Mouse (Mus musculus) heart, embryonic 10.5 days (tissue): ENCODE measurements around the gene Oxnad1. TPM values are rescaled to one million over a fixed set of nuclear protein-coding genes. Genes with fewer than 3 reads are reported as not detected.

Source experiments
- DNase-seq: peaks from one replicate; pipeline ENCODE4 v3.0.0-alpha.2; 2017; ENCODE audit warnings: low spot score
- H3K27ac ChIP-seq: fragments of 300-500 bp; sonication (generic); 2 replicates; pipeline ENCODE4 v1.5.1; 2016; ENCODE audit warnings: mild to moderate bottlenecking
- H3K27me3 ChIP-seq: fragments of 300-500 bp; sonication (generic); 2 replicates; pipeline ENCODE4 v1.6.1; 2016; ENCODE audit warnings: mild to moderate bottlenecking; ENCODE audit not compliant: poor library complexity, insufficient read depth, severe bottlenecking
- H3K36me3 ChIP-seq: fragments of 300-500 bp; sonication (generic); 2 replicates; pipeline ENCODE4 v1.6.1; 2016; ENCODE audit warnings: mild to moderate bottlenecking, moderate library complexity
- H3K4me1 ChIP-seq: fragments of 300-500 bp; sonication (generic); 2 replicates; pipeline ENCODE4 v1.6.1; 2016; ENCODE audit warnings: mild to moderate bottlenecking
- H3K4me3 ChIP-seq: fragments of 300-500 bp; sonication (generic); 2 replicates; pipeline ENCODE4 v1.5.1; 2016; ENCODE audit warnings: mild to moderate bottlenecking, moderate library complexity
- H3K9me3 ChIP-seq: fragments of 300-500 bp; sonication (generic); 2 replicates; pipeline ENCODE4 v1.6.1; 2016; ENCODE audit warnings: mild to moderate bottlenecking, moderate library complexity
- whole genome bisulfite sequencing: fragments of 180-500 bp; shearing (Covaris S2); methylation state at CpG from one replicate; pipeline ENCODE4 v1.1.7; 2016; 5-methylcytosine and 5-hydroxymethylcytosine counted together
- polyA plus RNA-seq: library from polyadenylated mRNA; unstranded; fragments of >200 nt; fragmentation: Nextera tagmentation; extraction: Ambion mirVana; gene quantifications from 2 replicates; pipeline ENCODE4 v1.2.1, GENCODE M21; 2016

The Oxnad1 gene
- 26.5 and 36.6 TPM in 2 replicates for polyA plus RNA-seq

GRCm38 (mm10) chr14:32084761-32085485 is at the start of gene Oxnad1:
Gene Oxnad1 (plus strand): TSS chr14:32085374.
- Histone ChIP-seq H3K36me3 (peaks cover 33% of the 10 kb centered on the region), H3K4me3 (peak within 1 kb of the TSS; percentile 71), H3K9me3 (no peaks in the 10 kb centered on the region), H3K27me3 (no peaks in the 10 kb centered on the region), H3K4me1 (peaks cover 12% of the 10 kb centered on the region; the same call in 1 of the 2 replicates), H3K27ac (peak within 1 kb of the TSS; percentile 93)
- no peak for DNase-seq
- 4% methylated on average over 22 of the region's 22 CpGs for WGBS

GRCm38 (mm10) chr14:32036482-32036881 is 48.7 kb upstream of the Oxnad1 start:
- 74% methylated on average over 5 of the region's 5 CpGs for WGBS
- Histone ChIP-seq H3K27me3 (no peaks in the 10 kb centered on the region), H3K27ac (no peak overlapping the region), H3K9me3 (no peaks in the 10 kb centered on the region), H3K4me1 (peaks cover 16% of the 10 kb centered on the region), H3K4me3 (no peak overlapping the region), H3K36me3 (peaks cover 4% of the 10 kb centered on the region; the same call in 1 of the 2 replicates)
- no peak for DNase-seq

DNA sequence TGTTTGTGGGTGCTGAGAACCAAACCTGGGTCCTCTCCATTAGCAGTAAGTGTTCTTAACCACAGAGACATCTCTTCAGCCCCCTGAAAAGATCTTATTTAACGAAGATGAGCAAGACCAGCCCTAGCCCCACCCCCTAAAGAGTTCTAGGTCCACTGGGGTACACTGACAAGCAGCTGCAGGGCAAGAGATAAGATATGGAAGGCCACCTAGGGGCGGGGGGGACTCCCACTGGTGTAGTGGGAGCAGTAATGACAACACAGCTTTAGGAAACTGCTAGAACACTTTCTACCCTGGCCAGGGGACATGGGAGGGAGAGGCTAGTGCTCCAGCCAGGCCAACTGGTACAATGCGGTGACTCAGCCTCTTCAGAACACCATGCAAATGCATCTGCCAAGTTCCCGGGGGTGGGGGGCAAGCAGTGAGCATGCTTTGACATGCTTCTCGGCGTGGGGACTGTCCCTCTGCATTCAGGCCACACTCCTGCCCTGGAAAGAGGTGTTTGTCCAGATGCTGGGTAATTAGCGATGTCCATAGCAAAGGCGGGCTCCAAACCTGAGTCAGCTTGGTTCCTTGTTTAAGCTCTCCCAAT is 47.4 kb upstream of the Oxnad1 start:
- Histone ChIP-seq H3K4me3 (no peak overlapping the region), H3K9me3 (no peaks in the 10 kb centered on the region), H3K27ac (peak overlapping the region; percentile 48; the same call in 1 of the 2 replicates), H3K27me3 (no peaks in the 10 kb centered on the region), H3K4me1 (peaks cover 22% of the 10 kb centered on the region), H3K36me3 (peaks cover 4% of the 10 kb centered on the region; the same call in 1 of the 2 replicates)
- WGBS: 77% methylated on average over 8 of the region's 8 CpGs
- DNase-seq: peak; percentile 83

- peak overlapping the region; percentile 29; the same call in 1 of the 2 replicates for H3K27ac ChIP-seq
- no peak for DNase-seq
- H3K9me3 ChIP-seq: no peaks in the 10 kb centered on the region
- no peaks in the 10 kb centered on the region for H3K27me3 ChIP-seq
- no peak overlapping the region for H3K4me3 ChIP-seq
- H3K4me1 ChIP-seq: peaks cover 39% of the 10 kb centered on the region
- WGBS: 41% methylated on average over 5 of the region's 5 CpGs
- peaks cover 4% of the 10 kb centered on the region; the same call in 1 of the 2 replicates for H3K36me3 ChIP-seq
Observed at GRCm38 (mm10) chr14:32042108-32042507, 43.1 kb upstream of the Oxnad1 start.

DNA sequence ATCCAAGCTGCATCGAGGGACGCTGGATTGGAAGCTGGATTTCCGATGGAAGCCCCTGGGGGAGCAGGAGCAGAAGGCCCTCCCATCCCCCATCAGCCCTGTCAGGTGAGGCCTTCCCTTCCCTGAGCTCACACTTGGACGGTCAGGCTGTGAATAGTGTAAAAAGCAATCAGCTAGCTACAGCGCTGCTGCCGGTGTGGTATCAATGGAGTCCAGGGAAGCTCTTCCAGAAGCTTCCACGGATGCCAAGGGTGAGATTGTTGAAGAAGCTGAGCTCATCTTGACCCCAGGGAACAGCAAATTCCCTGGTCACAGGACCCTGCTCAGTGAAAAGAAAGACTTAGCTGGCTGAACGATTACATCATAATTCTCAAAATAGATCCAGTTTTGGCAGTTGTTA is 38.8 kb upstream of the Oxnad1 start:
- Histone ChIP-seq H3K27ac (peak overlapping the region; percentile 1; the same call in 1 of the 2 replicates), H3K4me1 (peaks cover 32% of the 10 kb centered on the region), H3K4me3 (no peak overlapping the region), H3K9me3 (no peaks in the 10 kb centered on the region), H3K36me3 (no peaks in the 10 kb centered on the region), H3K27me3 (no peaks in the 10 kb centered on the region)
- DNase-seq: no peak
- 65% methylated on average over 8 of the region's 8 CpGs for WGBS

DNA sequence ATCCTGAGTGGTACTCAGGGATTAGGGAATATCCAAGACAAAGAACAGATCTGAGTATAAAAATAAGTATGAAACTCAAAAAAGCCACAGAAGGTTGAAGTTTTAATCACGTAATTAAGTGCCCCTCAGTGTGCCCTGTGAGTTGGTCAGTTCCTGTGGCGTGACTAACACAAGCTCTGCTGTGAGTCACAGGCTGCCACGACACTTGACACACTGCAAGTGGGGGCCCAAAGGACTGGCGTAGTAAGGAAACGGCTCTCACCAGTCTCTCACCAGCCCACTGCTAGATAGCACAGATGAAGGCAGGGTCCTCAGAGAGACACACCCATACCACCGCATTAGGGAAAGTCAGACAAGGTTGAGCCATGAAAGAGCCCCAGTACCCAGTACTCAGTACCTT is 35.0 kb upstream of the Oxnad1 start:
- Histone ChIP-seq H3K36me3 (no peaks in the 10 kb centered on the region), H3K4me3 (no peak overlapping the region), H3K4me1 (peaks cover 36% of the 10 kb centered on the region), H3K27ac (no peak overlapping the region), H3K27me3 (no peaks in the 10 kb centered on the region), H3K9me3 (no peaks in the 10 kb centered on the region)
- no peak for DNase-seq
- WGBS: 49% methylated on average over 6 of the region's 6 CpGs

DNA sequence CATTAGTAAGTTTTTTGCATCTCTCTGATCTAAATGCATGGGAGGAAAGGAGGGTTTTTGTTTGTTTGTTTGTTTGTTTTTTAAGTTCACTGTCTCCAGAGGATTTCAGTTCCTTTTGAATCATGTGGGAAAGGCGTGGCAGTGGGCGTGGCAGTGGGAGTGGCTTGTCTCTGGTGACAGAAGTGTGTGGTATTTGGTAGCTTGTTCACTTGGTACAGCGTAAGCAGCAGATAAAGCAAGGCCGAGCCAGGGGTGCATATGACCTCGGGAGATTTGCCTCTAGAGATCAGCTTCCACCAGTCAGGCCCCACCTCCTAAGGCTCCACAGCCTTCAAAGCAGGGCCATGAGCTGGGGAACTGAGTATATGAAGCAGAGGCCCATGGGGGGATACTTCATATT is 31.3 kb upstream of the Oxnad1 start:
- WGBS: 56% methylated on average over 5 of the region's 5 CpGs
- peaks cover 33% of the 10 kb centered on the region for H3K4me1 ChIP-seq
- peak; percentile 85 for DNase-seq
- no peak overlapping the region for H3K4me3 ChIP-seq
- H3K9me3 ChIP-seq: no peaks in the 10 kb centered on the region
- H3K27me3 ChIP-seq: no peaks in the 10 kb centered on the region
- no peaks in the 10 kb centered on the region for H3K36me3 ChIP-seq
- H3K27ac ChIP-seq: peak overlapping the region; percentile 84; the same call in 1 of the 2 replicates

GRCm38 (mm10) chr14:32054788-32055187 is 30.4 kb upstream of the Oxnad1 start:
- Histone ChIP-seq H3K27ac (peak overlapping the region; percentile 84), H3K4me1 (peaks cover 31% of the 10 kb centered on the region), H3K36me3 (no peaks in the 10 kb centered on the region), H3K27me3 (no peaks in the 10 kb centered on the region), H3K9me3 (no peaks in the 10 kb centered on the region), H3K4me3 (no peak overlapping the region)
- DNase-seq: no peak
- 49% methylated on average over 10 of the region's 10 CpGs for WGBS

DNA sequence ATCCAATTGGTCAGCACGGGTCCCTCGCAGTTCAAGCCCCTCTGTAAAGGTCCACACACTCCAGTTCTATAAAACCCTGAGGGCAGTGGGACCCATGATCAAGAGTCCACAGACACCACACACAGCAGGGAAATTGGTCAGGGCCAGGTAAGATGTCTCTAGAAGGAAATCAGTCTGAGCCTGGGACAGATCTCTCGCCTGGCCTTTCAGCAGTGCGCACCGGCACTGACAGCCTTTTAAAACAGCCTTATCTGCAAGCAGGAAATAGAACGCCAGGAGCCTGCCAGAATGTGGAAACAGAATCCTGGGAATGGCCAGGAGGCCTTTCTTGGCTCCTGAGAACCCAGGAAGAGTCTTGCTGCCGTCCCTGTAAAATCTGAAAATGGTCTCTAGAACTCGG is 29.4 kb upstream of the Oxnad1 start:
- Histone ChIP-seq H3K4me1 (peaks cover 24% of the 10 kb centered on the region), H3K27ac (peak overlapping the region; percentile 84), H3K36me3 (no peaks in the 10 kb centered on the region), H3K27me3 (no peaks in the 10 kb centered on the region), H3K9me3 (no peaks in the 10 kb centered on the region), H3K4me3 (0 out of 2 replicates have a peak overlapping the region, but pooled peaks have one; percentile 2)
- DNase-seq: no peak
- 24% methylated on average over 8 of the region's 8 CpGs for WGBS

DNA sequence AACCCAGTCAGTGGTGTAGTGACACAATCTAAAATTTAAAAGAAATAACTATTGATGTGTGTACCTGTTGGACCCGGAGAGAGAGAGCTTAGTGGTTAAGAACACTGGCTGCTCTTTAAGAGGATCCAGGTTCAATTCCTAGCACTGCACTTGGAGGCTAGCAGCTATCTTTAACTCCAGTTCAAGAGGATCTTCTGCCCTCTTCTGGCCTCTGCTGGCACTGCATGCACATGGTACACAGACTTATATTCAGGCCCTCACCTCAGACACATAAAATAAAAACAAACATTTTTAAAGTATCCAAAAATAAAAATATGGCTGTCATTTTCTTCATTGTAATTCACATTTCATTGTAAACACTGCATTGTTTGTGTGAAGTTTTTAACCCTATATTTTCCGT is 28.5 kb upstream of the Oxnad1 start:
- H3K36me3 ChIP-seq: no peaks in the 10 kb centered on the region
- 97% methylated on average over 2 of the region's 2 CpGs for WGBS
- no peak overlapping the region for H3K4me3 ChIP-seq
- no peak for DNase-seq
- no peaks in the 10 kb centered on the region for H3K27me3 ChIP-seq
- peaks cover 24% of the 10 kb centered on the region for H3K4me1 ChIP-seq
- peak overlapping the region; percentile 84; the same call in 1 of the 2 replicates for H3K27ac ChIP-seq
- no peaks in the 10 kb centered on the region for H3K9me3 ChIP-seq

DNA sequence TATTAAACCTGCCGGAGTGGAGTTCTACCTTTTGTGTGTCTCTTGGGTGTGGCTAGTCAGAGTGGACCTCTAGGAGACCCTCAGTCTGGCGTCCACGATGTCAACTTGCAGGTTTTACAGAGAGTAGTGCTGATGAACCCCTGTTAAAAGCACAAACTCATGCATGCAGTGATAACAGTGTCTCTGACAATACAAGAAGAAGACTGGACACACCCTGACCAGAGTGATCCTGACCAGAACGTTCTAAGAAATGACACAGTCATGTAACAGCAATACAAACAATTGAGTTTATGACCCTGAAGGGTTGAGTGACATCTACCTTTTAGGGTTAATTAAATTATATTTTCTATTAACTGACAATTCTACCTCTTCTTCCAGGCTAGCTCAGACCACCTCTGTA is 27.5 kb upstream of the Oxnad1 start:
- DNase-seq: no peak
- 69% methylated on average over 4 of the region's 4 CpGs for WGBS
- peaks cover 24% of the 10 kb centered on the region for H3K4me1 ChIP-seq

GRCm38 (mm10) chr14:32061398-32061797 is 23.8 kb upstream of the Oxnad1 start:
- Histone ChIP-seq H3K9me3 (peaks cover 3% of the 10 kb centered on the region; the same call in 1 of the 2 replicates), H3K4me3 (no peak overlapping the region), H3K27me3 (no peaks in the 10 kb centered on the region), H3K4me1 (no peaks in the 10 kb centered on the region), H3K36me3 (no peaks in the 10 kb centered on the region), H3K27ac (no peak overlapping the region)
- no peak for DNase-seq
- WGBS: 85% methylated on average over 4 of the region's 4 CpGs

More for the DNA sequence above, 27.5 kb upstream of the Oxnad1 start:
- Histone ChIP-seq H3K4me3 (no peak overlapping the region), H3K9me3 (no peaks in the 10 kb centered on the region), H3K27me3 (no peaks in the 10 kb centered on the region), H3K27ac (no peak overlapping the region), H3K36me3 (no peaks in the 10 kb centered on the region)

- peaks cover 15% of the 10 kb centered on the region for H3K4me1 ChIP-seq
- H3K4me3 ChIP-seq: no peak overlapping the region
- peak overlapping the region; percentile 71 for H3K27ac ChIP-seq
- H3K36me3 ChIP-seq: no peaks in the 10 kb centered on the region
- DNase-seq: peak; percentile 71
- H3K9me3 ChIP-seq: no peaks in the 10 kb centered on the region
- no peaks in the 10 kb centered on the region for H3K27me3 ChIP-seq
Observed at GRCm38 (mm10) chr14:32072807-32073206, 12.4 kb upstream of the Oxnad1 start.
